Mouse (Mus musculus) liver, embryonic 12.5 days (tissue): ENCODE measurements around the gene Rhov. TPM values are rescaled to one million over a fixed set of nuclear protein-coding genes. Genes with fewer than 3 reads are reported as not detected.

ENCODE experiments used
- ATAC-seq: fragments of 200-750 bp; cut with Nextera tagmentation; 2 replicates; pipeline ENCODE4 v1.8.0; 2017; ENCODE audit warnings: moderate number of reproducible peaks, mild to moderate bottlenecking, moderate library complexity
- H3K27ac ChIP-seq: fragments of 300-500 bp; sonication (generic); 2 replicates; pipeline ENCODE4 v1.5.1; 2016; ENCODE audit warnings: mild to moderate bottlenecking
- H3K27me3 ChIP-seq: fragments of 300-500 bp; sonication (generic); replicated peaks from 2 replicates; pipeline ENCODE4 v1.6.1; 2016; ENCODE audit warnings: mild to moderate bottlenecking, moderate library complexity
- H3K36me3 ChIP-seq: fragments of 300-500 bp; sonication (generic); 2 replicates; pipeline ENCODE4 v1.6.1; 2016; ENCODE audit warnings: mild to moderate bottlenecking, moderate library complexity
- H3K4me1 ChIP-seq: fragments of 300-500 bp; sonication (generic); 2 replicates; pipeline ENCODE4 v1.6.1; 2016
- H3K4me2 ChIP-seq: fragments of 300-500 bp; sonication (generic); 2 replicates; pipeline ENCODE4 v1.6.1; 2016; ENCODE audit warnings: mild to moderate bottlenecking, moderate library complexity
- H3K4me3 ChIP-seq: fragments of 300-500 bp; sonication (generic); 2 replicates; pipeline ENCODE4 v1.5.1; 2016; ENCODE audit warnings: mild to moderate bottlenecking, moderate library complexity
- H3K9ac ChIP-seq: fragments of 300-500 bp; sonication (generic); 2 replicates; pipeline ENCODE4 v1.6.1; 2016; ENCODE audit warnings: mild to moderate bottlenecking, moderate library complexity
- H3K9me3 ChIP-seq: fragments of 300-500 bp; sonication (generic); replicated peaks from 2 replicates; pipeline ENCODE4 v1.6.1; 2016; ENCODE audit warnings: mild to moderate bottlenecking, moderate library complexity
- WGBS: fragments of 180-500 bp; shearing (Covaris S2); methylation state at CpG from one replicate; pipeline ENCODE4 v1.1.7; 2016; ENCODE audit not compliant: insufficient replicate concordance; 5-methylcytosine and 5-hydroxymethylcytosine counted together
- polyA plus RNA-seq: library from polyadenylated mRNA; unstranded; fragments of >200 nt; fragmentation: Nextera tagmentation; extraction: Ambion mirVana; gene quantifications from 2 replicates; pipeline ENCODE4 v1.2.1, GENCODE M21; 2016

Rhov gene
- polyA plus RNA-seq, 1 experiment from 2014 or later, result 0.07 TPM

GRCm38 (mm10) chr2:119229775-119230704 lies 41.0 kb downstream of the Rhov start, which contains the start of gene Ppp1r14d:
Gene Ppp1r14d, minus strand, starts transcription at chr2:119229906.
- Histone ChIP-seq H3K27ac (no peak within 1 kb of the TSS), H3K4me1 (no peaks in the 10 kb centered on the region), H3K9ac (no peak within 1 kb of the TSS), H3K9me3 (no peaks in the 10 kb centered on the region), H3K36me3 (no peaks in the 10 kb centered on the region), H3K4me3 (no peak within 1 kb of the TSS), H3K4me2 (no peak within 1 kb of the TSS), H3K27me3 (peaks cover 42% of the 10 kb centered on the region)
- no peak for ATAC-seq
- 57% methylated on average over 6 of the region's 6 CpGs for WGBS

Other genes with a start within 250 kb of the Rhov start
- 17.5 and 19.2 TPM in 2 replicates for gene Ccdc32, start 241.9 kb downstream of the Rhov start, polyA plus RNA-seq
- 5.9 and 6.5 TPM in 2 replicates for gene Rpusd2, start 236.5 kb downstream of the Rhov start, polyA plus RNA-seq
- gene Knl1, start 224.2 kb downstream of the Rhov start, polyA plus RNA-seq, result 72.9 and 78.2 TPM in 2 replicates
- 49.9 and 52.3 TPM in 2 replicates for gene Rad51, start 158.5 kb downstream of the Rhov start, polyA plus RNA-seq
- 62.2 and 64.1 TPM in 2 replicates for gene Rmdn3, start 114.2 kb downstream of the Rhov start, polyA plus RNA-seq
- gene Gchfr, start 103.5 kb downstream of the Rhov start, polyA plus RNA-seq, result 28.5 and 31.8 TPM in 2 replicates
- gene Gm14137, start 96.8 kb downstream of the Rhov start, polyA plus RNA-seq, result 0.26 and 0.35 TPM in 2 replicates
- gene Zfyve19, start 62.7 kb downstream of the Rhov start, polyA plus RNA-seq, result 27.7 and 29.9 TPM in 2 replicates
- 11.6 and 13.2 TPM in 2 replicates for gene Dnajc17, start 62.5 kb downstream of the Rhov start, polyA plus RNA-seq
- gene Ppp1r14d, start 41.4 kb downstream of the Rhov start, polyA plus RNA-seq, result not detected in 2 replicates
- 0.44 and 0.77 TPM in 2 replicates for gene Spint1, start 33.9 kb downstream of the Rhov start, polyA plus RNA-seq
- gene Vps18, start 17.5 kb upstream of the Rhov start, polyA plus RNA-seq, result 9.8 and 10.3 TPM in 2 replicates
- 3.0 and 3.1 TPM in 2 replicates for gene Dll4, start 54.5 kb upstream of the Rhov start, polyA plus RNA-seq
- gene Chac1, start 80.0 kb upstream of the Rhov start, polyA plus RNA-seq, result 1.0 and 1.4 TPM in 2 replicates
- gene Ino80, start 206.4 kb upstream of the Rhov start, polyA plus RNA-seq, result 2.5 and 2.9 TPM in 2 replicates